Mouse (Mus musculus): ENCODE measurements around the gene Trim27. TPM values are rescaled to one million over a fixed set of nuclear protein-coding genes. Genes with fewer than 3 reads are reported as not detected.

Trim27 gene
- total RNA-seq (2015; ENCODE audit: low replicate concordance) (29.6 and 37.3 TPM in 2 replicates), total RNA-seq (2017; ENCODE audit: low replicate concordance) (60.8 and 61.5 TPM in 2 replicates)

DNA sequence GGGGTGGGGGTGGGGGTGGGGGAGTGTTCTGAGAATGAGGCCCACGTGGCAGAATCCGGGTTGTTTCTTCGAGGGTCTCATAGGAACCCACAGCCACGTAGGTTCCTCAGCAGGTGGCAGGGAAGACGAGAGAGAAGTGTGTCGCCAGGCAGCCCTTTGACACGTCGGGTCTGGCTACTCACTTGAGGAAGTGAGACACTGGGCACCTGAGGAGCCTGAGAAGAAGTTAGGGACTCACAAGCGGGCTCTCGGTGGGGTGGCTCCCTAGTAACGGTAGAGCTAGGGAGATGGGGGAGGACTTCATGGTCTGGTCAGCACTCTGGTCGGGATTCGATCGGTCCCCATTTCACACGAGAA, at the start of gene Trim27:
Trim27 (plus strand) TSS at position 79 of the 357 bp plus-strand sequence.
- peak; percentile 67 for ATAC-seq (replicated peaks; ENCODE audit: low FRiP score, poor library complexity, severe bottlenecking)

DNA sequence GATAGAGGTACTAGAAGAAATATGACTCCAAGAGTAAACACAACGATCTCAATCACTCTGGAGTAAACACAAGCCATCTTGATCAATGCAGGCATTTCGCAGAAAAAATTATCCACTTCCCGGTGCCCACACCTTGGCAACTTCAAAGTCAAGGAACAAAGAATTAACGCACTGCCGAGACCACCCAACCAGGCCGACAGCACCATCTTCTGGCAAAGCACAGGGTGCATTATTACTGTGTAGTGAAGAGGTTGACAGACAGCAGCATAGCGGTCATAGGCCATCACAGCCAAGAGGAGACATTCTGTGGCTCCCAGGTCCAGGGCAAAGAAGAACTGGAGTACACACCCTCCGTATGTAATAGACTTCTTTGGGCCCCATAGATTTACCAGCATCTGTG, 36.8 kb upstream of the Trim27 start:
- ATAC-seq (replicated peaks; ENCODE audit: low FRiP score, poor library complexity, severe bottlenecking), result no peak

DNA sequence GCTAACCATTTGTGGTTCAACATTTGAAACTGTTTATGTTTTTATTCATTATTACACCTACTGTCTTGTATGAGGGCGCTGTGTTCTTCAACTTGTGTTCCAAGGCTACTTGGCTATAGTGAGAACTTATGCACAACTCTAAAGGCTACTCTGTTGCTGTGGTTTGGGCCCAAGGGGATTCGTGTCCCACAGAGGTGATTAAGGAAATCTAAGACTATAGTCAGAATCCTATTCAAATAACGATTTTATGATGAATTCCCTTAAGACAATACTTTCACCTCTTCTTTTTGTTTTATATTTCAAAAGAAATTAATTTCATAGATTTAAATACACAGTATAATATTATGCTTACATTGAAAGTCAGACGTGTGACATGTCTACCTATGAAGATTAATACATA, 33.5 kb upstream of the Trim27 start, which contains the start of gene Olfr1368:
Olfr1368 (minus strand) TSS at position 101 of the 400 bp plus-strand sequence.
- ATAC-seq (replicated peaks; ENCODE audit: low FRiP score, poor library complexity, severe bottlenecking), result no peak

DNA sequence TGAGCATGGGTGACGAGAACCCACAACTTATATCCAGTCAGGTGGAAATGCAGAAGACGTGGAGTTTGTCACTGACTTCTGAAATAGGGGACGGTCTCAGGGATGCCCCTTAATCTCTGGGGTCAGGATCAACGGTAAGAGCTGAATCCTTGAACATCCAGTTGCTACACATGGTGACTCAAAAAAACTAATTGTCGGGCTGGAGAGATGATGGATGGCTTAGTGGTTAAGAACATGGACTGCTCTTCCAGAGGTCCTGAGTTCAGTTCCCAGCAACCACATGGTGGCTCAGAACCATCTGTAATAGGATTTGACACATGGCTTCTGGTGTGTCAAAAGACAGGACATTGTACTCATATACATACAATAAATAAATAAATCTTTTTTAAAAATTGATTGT, 23.4 kb upstream of the Trim27 start:
- no peak for ATAC-seq (replicated peaks; ENCODE audit: low FRiP score, poor library complexity, severe bottlenecking)

DNA sequence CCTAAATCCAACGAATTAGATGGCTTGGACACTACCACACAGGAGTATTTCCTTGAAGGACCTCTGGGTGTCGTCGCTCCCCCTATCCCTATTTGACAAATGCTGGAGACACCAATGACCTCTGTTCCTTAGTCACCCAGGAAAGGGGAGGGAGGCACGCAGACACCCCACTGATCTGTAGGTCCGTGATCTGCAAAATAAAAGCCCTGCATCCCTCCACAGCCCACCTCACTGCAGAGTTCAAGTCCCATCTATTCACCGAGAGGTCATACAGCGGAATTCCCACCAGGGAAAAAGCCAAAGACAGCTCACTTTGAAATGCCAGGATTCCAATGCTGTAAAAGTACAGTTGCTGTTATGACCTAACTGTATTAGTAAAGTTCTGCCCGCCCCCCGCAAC, 21.2 kb upstream of the Trim27 start:
- ATAC-seq (replicated peaks; ENCODE audit: low FRiP score, poor library complexity, severe bottlenecking), result no peak

DNA sequence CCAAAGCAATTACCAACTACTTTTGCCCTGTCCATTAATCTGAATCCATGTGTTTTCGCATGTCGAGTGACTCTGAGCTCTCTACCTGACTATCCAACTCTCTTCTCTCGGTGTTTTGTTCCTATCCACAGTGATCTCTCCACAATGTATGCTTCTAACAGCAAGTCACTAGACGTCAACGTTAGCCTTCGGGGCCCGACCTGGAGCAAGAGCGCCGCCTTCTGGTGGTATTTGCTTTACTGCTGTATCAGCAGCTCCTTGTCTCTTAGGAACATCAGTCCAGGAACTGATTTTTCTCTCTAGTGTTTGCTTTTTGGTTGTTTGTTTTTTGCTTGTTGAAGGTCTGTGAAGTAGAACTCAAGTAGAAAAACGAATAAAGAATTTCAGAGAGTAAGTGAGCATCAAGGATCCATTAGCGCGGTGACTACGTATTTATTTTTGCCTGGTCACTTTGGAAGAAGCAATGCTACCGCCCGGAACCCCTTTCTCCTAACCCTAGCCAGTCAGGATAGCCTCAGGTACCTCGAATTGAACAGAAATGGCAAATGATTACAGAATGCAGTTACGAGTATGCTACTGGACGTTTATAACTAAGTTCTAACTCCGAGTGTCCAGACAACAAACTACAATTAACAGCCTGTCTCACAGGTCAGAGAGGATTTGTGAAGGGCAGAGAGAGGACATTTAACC, 20.3 kb upstream of the Trim27 start:
- ATAC-seq (replicated peaks; ENCODE audit: low FRiP score, poor library complexity, severe bottlenecking), result 0 out of 2 replicates have a peak, but pooled peaks have one; percentile 31

DNA sequence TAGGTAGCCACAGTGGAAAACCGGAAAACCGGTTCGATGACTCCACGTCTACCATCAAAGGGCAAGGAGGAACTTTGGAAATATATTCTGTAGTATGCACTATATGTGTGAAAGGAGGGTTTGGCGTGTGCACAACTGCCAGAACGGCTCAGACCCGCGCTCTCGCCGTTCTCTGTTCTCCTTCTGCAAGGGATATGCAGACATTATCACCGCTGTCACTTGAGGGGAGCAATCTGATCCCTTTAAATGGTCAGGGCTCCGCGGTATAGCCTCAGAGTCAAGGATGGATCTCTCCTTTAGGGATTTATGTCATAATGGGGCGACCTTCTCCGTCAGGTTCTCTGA, 19.8 kb upstream of the Trim27 start:
- no peak for ATAC-seq (replicated peaks; ENCODE audit: low FRiP score, poor library complexity, severe bottlenecking)

DNA sequence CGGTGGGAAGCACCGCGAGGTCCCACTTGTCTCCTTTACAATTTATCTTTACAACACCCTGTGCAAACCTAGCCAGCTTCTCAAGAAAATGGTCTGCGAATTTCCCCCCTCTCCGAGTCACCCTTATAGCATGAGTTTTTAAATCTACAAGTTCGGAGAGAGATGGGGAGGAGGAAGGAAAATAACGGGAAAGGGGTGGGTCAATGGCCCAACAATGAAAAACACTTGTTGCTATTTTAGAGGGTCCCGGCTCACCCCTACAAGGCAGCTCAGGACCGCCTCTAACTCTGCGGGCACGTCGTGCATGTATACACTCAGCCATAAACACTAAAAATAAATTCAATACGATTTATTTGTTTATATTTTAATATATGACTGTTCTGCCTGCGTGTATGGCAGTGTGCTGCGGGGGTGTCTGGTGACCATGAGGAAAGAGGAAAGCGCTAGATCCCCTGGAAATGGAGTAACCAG, 19.2 kb upstream of the Trim27 start:
- no peak for ATAC-seq (replicated peaks; ENCODE audit: low FRiP score, poor library complexity, severe bottlenecking)

DNA sequence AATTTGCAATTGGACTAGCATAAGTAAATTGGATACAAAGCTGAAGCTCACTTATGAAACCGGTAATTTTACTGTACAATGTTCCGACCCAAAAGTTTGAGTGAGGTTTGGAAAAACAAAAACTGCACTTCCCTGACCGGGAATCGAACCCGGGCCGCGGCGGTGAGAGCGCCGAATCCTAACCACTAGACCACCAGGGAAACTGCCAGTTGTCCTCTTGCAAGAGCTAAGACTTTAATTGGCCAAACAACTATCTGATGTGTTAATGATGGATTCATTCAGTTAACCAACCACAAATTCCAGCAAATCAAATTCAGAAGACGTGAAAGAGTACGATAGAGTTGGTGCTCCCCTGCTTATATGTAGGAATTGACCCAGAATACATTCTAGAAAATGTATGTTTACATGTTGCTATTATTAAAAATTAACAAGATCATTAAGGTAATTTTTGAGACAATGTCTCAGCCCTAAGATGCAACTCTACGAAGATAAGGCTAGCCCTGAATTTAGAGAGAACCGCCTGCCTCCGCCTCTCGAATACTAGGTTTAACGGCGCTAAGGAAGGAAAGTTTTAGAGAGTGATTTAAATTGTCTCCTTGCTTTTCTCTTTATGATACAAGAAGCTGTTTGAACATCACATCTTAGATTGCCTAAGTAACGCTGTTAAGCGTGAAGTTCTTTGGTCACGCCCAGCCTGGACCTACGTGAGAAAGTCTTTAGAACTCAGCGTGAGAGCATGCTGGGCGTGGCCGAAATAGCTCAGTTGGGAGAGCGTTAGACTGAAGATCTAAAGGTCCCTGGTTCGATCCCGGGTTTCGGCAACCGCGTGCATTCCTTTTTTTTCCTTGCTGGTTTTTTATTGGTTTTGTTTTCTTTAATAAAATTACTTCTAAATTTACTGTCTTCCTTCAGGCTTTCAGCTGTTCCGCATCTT, 18.3 kb upstream of the Trim27 start:
- ATAC-seq (replicated peaks; ENCODE audit: low FRiP score, poor library complexity, severe bottlenecking), result peak; percentile 86

DNA sequence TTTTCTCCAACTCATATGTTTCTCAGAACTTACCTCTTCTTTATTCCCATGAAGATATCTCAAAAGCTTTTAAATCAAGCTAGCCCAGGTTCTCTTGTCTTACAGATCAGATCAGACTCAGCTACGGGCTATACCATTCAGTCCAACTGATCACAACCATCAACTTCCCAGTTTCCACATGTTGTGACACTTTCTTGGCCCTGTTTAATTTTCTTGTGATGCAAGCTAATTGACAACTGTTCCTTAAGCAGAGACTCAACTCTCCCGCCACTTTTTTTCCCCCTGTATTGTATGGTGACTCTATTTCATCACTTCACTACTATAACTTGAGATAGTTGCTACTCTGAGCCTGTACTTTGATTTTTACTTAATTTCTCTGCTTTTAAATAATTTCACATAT, 17.7 kb upstream of the Trim27 start:
- ATAC-seq (replicated peaks; ENCODE audit: low FRiP score, poor library complexity, severe bottlenecking), result 0 out of 2 replicates have a peak, but pooled peaks have one; percentile 40

DNA sequence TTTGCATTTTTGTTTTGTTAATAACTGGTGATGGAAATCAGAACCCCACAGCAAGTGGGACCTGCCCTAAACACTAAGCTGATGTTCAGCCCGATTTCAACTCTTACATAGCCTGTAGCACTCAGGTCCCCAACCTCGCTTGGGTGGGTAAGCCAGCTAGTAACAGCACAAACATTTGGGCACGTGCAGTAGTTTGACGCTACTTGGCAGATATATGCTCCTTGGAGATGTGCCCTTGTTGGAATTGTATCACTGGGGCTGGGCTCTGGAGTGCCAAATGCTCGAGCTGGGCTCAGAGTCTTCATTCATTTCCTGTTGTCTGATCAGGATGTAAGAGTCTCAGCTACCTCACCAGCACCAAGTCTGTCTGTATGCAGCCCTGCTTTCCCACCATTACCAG, 16.7 kb upstream of the Trim27 start:
- ATAC-seq (replicated peaks; ENCODE audit: low FRiP score, poor library complexity, severe bottlenecking), result no peak

DNA sequence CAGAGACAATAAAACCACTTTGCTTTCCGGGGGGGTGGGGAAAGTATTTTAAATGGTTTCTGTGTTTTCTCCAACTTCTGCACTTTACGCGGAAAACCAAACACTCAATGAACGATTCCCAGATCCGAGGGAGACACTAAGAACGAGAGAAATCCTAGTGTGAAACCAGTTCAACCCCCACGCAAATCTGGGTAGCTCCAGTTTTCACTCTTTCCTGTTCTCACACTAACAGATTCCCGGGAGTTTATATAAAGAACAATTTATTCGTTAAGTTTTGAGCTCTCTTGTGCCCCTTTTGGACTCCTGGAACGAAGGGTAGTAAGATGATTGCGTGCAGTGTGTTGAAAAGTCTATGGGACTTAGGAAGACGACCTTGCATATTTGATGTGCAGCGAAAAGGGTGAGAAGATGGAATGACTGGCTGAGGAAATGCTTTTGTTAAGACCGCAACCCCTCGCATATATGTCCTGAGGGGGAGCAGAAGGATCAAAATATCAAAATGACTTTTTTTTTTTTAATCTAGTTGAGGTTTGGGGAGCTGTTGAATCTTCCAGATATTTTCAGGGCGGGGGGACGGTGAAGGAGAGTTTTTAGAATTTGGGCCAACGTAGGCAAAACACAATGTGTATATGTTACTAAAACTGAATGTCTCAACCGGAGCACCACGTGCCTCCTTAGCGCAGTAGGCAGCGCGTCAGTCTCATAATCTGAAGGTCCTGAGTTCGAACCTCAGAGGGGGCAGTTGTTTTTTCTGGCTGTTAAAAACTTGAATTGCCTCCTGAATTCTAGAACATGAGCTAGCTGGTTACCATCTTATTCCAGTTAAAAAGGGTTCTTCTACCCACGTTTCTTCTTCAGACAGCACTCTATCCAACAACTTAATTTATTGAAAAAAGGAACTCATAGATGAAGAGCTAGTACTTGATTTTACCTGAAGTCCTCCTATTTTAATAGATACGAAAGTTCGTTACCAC, 12.0 kb upstream of the Trim27 start:
- ATAC-seq (replicated peaks; ENCODE audit: low FRiP score, poor library complexity, severe bottlenecking), result 0 out of 2 replicates have a peak, but pooled peaks have one; percentile 28

DNA sequence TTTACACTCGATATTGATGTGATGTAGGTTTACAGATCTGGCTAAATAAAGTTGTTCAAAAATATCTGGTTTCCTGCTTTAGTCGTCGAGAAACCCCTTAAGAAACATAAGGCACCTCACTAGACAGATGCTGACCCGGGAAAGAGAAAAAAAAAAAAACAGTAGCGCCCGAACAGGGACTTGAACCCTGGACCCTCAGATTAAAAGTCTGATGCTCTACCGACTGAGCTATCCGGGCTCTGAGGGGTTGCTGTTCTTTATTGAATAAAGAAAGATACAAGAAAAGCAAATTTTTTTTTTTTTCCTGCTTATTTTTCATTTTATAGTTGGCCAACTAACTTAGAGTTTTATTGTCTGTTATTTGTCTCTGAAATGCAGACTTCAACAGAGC, 11.3 kb upstream of the Trim27 start:
- ATAC-seq (replicated peaks; ENCODE audit: low FRiP score, poor library complexity, severe bottlenecking), result no peak

DNA sequence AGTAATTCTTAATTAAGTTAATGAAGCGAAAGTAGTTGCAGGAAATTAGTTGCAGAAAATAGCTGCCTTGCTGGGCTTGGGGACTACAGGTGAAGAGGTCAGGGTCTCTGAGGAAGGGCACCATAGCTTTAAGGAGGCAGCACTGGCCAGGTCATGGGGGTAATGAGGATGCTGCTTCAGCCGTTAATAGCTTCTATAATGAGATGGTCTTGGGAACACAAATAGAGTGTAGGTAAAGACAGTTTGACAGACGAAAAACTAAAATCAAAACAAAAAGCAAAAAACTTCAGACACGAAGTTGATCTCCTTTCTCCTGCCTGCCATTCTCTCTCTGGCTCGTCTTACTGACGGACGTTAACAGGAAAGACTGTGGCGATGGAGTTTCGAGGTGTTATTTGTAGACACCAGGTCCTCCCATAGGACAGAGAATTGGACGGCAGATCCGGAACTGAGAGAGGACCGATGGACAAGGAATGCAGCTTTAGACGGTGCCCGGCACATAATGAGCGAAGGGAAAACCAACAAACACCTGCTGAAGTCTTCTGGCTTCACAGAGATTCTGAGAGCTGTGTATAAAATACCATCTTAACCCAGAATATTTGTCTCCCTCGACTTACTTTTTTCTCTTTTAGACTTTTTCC, 10.8 kb upstream of the Trim27 start:
- peak; percentile 57 for ATAC-seq (replicated peaks; ENCODE audit: low FRiP score, poor library complexity, severe bottlenecking)

DNA sequence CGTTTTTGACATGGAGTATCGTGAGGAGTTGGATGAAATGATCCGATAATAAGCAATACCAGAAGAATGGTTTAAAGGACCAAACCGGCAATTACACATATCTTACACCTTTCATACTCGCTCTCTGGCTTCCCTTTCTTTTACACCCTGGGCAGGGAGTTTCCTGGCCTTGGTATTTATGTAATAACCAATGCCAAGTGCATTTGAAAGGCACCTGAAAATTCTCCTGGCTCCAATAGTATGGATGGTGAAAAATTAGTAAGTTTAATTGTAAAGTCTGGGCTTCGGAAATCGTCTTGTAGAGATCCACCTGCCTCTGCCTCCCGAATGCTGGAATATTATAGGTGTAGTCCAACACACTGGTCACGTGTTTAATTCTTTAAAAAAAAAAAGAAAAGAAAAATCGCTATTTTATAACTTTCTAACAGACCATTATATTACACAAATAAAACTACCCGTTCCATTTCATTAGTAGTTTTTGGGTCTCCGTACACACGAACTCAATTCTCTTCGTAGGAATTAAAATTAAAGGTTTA, 10.1 kb upstream of the Trim27 start:
- no peak for ATAC-seq (replicated peaks; ENCODE audit: low FRiP score, poor library complexity, severe bottlenecking)

DNA sequence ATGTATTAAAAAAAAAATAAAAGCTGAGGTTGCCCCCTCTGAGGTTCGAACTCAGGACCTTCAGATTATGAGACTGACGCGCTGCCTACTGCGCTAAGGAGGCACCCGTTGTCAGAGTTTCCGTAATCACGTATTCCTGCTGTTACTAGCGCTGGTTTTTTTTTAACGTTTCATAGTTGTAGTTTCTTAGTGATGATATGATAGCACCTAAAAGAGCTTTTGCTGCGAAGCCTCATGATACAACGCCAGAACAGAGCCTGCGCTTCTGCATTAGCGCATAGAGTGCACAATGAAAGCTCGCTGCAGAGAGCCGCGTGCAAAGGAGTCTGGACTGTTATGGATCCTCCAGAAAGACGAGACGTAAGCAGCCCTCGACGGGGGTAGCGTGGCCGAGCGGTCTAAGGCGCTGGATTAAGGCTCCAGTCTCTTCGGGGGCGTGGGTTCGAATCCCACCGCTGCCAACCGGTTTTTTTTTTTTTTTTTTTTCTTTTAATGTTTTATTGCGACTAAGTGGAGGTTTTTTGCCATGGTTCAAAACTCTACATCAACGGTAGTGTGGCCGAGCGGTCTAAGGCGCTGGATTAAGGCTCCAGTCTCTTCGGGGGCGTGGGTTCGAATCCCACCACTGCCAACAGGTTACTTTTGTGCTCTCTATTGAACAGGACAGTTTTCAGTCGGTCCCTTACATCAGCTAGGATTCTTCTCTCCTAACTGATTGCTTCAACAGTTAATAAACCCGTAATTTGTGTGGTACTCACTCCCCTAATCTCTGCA, 9.4 kb upstream of the Trim27 start:
- peak; percentile 66 for ATAC-seq (replicated peaks; ENCODE audit: low FRiP score, poor library complexity, severe bottlenecking)

DNA sequence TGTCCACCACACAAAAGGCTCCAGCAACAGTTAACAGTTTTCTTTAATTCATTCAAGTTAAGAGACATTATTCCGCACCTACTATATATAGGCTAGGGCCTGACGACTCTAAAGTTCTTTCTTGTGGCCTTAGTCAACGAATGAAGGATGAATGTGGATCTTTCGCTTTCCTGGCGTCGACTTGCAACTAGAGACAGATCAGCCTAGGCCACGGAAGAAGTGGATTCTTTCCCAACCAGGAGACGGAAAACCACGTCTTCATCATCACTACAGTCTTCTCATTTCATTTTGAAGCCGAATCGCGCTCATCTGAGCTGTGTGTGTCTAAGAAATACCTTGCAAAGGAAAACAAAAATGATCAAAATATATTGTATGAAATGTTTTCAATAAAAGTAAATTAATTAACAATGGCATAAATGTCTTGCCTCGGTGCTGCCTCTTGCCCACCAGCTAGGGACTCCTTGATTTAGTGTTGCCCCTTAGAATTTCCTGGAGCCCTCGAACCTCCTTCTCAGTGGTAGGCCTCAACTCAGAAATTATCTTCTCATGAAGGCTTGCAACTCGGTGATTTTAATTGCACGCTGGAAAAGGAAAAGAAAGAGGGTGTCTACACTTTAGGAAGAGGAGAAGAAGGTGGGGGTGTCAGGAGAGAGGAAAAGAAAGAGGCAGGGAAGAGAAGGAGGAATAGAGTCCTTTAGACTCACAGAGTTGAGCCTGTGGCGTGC, 8.7 kb upstream of the Trim27 start:
- ATAC-seq (replicated peaks; ENCODE audit: low FRiP score, poor library complexity, severe bottlenecking), result no peak

DNA sequence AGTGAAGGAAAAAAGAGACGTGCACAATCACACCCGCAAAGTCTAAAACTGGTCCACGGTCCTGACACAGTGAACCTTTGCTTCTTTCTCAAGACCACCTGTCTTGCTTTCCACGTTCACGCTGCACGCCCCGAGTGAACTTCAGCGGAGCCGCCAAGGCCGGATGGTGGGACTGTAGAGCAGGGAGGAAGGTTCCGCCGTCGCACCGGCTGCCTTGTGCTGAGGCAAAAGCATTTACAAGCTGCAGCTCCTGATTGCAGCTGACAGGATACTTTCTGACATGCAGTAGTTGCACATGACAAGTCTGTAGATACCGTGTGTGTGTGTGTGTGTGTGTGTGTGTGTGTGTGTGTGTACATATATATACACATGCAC, 8.1 kb upstream of the Trim27 start:
- no peak for ATAC-seq (replicated peaks; ENCODE audit: low FRiP score, poor library complexity, severe bottlenecking)

Measured in erythroid progenitor cell, adult 5-6 weeks (primary cell).